Mouse (Mus musculus) 3T3-L1 (cell line): ENCODE results near the gene Rora.
A peak's percentile ranks its signal among the peaks of the same experiment; 100 is the strongest.

ENCODE experiments used
- DNase-seq: peaks from one replicate; pipeline ENCODE4 v3.0.0-alpha.2; 2015; ENCODE audit warnings: low read depth, low spot score

Rora gene

GRCm38 (mm10) chr9:68948141-68948540 lies 294.6 kb downstream of the Rora start:
- DNase-seq, result no peak

GRCm38 (mm10) chr9:68956210-68956874 lies 302.8 kb downstream of the Rora start:
- no peak for DNase-seq

- DNase-seq, result peak; percentile 35
Measured at GRCm38 (mm10) chr9:68956938-68957573, 303.5 kb downstream of the Rora start.

DNA sequence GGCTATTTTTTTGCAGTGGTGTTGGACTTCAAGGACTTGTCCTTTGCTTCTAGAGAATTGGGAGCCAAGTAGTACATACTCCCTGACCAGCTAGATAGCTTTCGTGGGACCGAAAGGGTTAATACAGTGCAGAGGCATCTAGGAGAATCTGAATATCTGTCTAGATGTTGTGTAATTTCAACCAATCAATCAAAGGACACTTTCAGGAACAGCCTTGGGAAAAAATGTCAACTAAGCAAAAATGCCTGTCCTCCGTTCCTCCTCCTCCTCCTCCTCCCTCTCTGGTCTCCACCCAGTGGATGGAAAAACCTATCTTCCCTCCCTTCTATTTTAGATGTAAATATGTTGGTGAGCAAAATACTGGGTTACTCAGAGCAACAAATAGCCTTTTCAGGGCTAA lies 304.2 kb downstream of the Rora start:
- no peak for DNase-seq

DNA sequence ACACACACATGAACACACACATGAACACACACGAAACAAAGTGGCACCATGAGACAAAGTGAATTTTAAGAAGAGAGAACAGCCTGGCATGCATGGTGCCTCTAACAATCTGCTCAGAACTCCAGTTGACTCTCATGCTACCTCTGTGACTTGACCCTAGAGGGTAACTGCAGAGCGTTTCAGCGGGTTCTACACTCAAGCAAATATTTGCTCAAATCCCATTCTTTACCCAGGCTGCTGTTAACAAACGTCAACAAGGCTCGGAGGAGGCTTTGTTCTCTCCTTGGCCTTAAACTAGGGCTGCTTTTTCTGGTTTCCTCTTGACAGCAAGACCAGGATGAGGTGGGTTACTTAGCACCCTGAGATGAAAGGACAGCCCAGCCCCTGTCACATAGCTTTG lies 305.3 kb downstream of the Rora start:
- DNase-seq, result no peak

GRCm38 (mm10) chr9:68963898-68964297 lies 310.3 kb downstream of the Rora start:
- no peak for DNase-seq

GRCm38 (mm10) chr9:68966540-68966939 lies 313.0 kb downstream of the Rora start:
- no peak for DNase-seq

DNA sequence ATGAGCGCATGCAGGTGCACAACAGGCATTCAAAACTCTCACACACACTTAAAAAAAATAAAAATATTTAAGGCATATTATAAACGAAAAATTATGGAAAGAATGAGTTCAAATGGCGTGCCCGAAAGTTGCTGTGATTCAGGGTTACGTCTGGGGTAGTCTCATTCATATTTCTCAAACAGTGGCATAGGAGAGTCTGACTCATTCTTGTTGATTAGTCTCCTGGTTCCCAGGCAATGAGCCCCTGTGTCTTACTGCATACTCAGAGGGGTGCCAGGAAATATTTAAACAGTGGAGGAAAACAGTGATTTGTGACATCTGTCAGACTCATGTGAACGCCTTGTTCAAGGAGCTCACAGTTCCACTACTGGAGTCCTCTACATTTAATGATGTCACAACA lies 316.5 kb downstream of the Rora start:
- no peak for DNase-seq

DNA sequence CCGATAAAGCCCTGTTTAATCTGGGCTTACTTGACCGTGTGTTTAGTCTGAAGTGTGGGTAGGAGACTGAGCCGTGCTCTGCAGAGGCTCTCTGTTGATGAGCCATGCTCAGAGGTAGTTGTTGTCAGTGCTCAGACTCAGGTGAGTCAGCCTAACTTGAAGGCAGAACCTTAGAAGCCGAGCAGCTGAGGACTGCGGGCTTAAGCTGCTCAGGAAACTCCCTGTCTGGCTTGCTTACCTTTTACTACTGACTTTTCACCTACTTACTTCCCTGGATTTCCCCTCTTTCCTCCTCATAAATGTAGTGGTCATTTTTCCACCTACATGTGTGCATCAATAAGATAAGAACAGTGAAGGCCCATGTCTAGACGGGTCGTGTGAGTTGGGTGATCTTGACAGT lies 318.7 kb downstream of the Rora start:
- no peak for DNase-seq

- no peak for DNase-seq
Measured at GRCm38 (mm10) chr9:68974517-68974916, 320.9 kb downstream of the Rora start.

DNA sequence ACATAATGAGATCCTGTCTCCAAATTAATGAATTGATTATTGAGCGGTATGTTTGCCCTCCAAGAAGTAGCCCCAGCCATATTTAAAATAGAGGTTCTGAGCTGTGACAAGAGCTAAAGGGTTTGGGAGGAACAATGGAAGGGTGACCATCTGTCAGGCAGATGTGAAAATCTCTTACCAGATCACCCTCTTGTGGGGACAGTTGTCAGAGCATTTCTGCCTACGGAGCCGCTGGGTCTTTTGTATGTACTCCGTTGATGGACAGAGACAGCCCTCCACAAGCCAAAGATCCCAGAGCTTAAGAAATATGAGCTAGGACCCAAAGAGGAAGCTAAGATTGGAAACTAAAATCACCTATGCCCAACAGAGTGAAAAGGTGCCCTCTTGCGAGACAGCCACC lies 322.6 kb downstream of the Rora start:
- no peak for DNase-seq

DNA sequence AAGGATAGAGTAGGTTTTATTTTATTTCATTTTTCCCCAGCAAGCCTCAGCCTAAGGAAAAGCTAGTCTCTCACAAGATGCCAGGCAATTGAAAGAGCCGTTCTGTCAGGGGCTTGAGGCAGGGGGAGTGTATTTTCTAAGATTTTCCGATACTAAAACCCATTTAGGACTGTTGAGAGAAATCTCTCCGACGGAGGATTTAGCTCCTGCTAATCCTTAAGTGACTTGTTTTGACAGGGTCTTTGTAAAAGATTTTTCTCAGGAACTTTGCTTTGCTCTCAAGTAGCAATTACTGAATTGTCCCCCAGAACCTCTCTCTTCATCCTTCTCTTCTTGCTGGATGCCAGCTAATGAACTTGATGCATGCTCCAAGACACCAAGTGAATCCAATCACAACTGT lies 323.3 kb downstream of the Rora start:
- DNase-seq, result no peak

DNA sequence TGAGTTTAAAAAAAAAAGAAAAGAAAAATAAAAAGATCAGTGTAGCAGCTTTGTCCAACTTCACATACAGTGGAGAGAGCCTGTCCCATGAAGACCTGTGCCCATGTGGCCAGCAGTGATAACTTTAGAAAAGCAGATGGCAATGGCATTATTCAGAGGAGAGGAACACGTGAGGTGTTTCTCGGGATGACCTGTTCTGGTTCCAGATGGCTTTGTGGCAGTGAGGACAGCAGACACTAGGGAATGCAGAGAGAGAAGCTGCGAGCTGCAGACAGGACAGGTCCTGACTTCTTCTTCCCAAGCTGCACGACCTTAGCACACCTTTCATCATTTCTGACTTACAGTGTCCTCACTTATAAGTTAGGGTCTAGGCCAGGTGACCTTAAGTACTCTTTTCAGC lies 325.1 kb downstream of the Rora start:
- no peak for DNase-seq

- no peak for DNase-seq
Measured at GRCm38 (mm10) chr9:68980041-68980440, 326.5 kb downstream of the Rora start.

GRCm38 (mm10) chr9:68985046-68985445 lies 331.5 kb downstream of the Rora start:
- DNase-seq, result no peak

DNA sequence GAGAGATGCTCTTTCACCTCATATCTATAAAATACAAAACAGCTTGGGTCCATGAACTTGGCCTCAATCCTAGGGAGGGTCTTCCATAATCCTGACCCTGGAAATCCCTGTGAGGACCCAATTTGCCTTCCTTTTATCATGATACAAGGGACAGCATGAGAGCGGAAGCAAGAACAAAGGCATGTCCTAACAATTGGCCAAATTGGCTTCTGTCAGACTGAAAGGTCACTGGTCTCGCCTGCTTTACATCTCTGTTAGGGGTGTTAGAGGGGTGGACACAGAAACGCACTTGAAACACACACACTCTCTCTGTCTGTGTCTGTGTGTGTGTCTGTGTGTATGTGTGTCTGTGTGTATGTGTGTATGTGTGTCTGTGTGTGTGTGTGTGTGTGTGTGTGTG lies 332.2 kb downstream of the Rora start:
- DNase-seq, result no peak

GRCm38 (mm10) chr9:68987290-68988042 lies 333.9 kb downstream of the Rora start:
- no peak for DNase-seq

- DNase-seq, result no peak
Measured at GRCm38 (mm10) chr9:68988162-68988911, 334.8 kb downstream of the Rora start.

DNA sequence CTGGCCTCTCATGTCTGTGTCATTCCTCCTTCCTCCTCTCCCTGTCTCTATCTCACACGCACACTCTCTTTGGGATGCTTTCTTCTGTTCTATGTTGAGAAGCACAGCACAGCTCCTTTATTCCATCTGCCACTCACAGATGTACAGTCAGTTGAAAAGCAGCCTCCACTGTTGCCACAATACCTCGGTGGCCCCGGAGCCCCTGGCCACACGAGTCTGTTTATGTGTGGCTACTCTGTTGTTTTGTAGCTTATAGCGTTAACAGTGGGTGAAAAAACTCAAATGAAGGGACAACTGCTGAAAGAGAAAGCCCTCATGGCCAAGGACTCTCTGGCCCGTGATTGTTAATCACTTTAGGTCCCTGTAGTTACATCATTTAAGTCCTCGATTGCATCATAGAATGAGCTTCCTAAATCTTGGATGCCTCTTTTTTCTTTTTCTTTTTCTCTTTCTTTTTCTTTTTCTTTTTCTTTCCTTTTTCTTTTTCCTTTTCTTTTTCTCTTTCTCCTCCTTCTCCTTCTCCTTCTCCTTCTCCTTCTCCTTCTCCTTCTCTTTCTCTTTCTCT lies 336.4 kb downstream of the Rora start:
- DNase-seq, result no peak

DNA sequence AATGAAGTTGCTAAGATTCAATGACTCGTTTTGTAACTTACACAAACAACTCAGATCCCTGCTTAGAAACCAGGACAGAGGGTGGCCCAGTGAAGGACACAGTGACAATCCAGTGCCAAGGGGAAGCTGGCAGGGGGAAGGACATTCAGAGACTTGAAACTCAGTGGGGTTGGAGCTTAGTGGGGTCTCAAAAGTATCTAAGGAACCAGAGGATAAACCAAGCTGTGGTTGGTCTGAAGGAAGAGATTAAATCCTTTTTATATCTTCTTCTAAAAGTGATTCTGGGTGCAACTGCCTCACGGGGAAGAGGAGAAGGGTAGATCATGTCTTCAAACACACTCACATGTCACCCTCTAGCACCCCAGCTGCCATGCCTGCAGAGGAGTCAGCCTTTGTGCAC lies 340.3 kb downstream of the Rora start:
- no peak for DNase-seq

GRCm38 (mm10) chr9:68998961-68999360 lies 345.4 kb downstream of the Rora start:
- DNase-seq, result no peak

- DNase-seq, result no peak
Measured at GRCm38 (mm10) chr9:69004514-69004913, 350.9 kb downstream of the Rora start.
